Mouse (Mus musculus) heart, adult 2 months (tissue): ENCODE data around the gene Tsks.

Experiments used
- CTCF ChIP-seq: fragments of 200-600 bp; IDR thresholded peaks from 2 replicates; pipeline ENCODE4 v1.8.1; 2022; ENCODE audit warnings: antibody characterized with exemption, mild to moderate bottlenecking, moderate library complexity
- EP300 ChIP-seq: fragments of 200-500 bp; IDR thresholded peaks from 2 replicates; pipeline ENCODE4 v1.6.1; 2011; ENCODE audit warnings: low read depth, low read length, control low read depth; ENCODE audit not compliant: insufficient read depth
- POLR2A ChIP-seq: fragments of 200-500 bp; IDR thresholded peaks from 2 replicates; pipeline ENCODE4 v1.6.1; 2011; ENCODE audit warnings: mild to moderate bottlenecking, low read depth, low read length, control low read depth; ENCODE audit not compliant: insufficient read depth

DNA sequence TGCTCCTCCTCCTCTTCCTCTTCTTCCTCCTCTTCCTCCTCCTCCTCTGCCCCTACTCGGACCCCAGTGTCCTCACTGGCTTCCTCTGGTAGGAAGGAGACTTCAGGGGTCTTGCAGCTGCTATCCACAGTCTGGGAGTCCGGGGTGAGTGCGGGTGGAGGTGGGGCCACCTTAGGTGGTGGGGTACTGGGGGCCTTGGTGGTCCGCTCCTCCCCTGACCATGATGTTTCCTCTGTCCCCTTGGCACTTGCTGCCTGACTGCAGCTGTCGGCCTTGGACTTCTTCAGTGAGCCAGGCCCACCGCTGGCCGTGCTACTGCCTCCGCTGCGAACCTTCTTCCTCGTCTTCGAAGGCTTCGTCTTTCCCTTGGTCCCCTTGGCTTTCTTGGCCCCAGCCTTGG lies 63.5 kb downstream of the Tsks start:
- TF ChIP-seq CTCF (no peak), POLR2A (no peak), EP300 (no peak)
